Mouse (Mus musculus) limb, embryonic 12.5 days (tissue): ENCODE results near the gene Sae1. TPM values are rescaled to one million over a fixed set of nuclear protein-coding genes. Genes with fewer than 3 reads are reported as not detected.
A peak's percentile ranks its signal among the peaks of the same experiment; 100 is the strongest.

ENCODE experiments used
- ATAC-seq: fragments of 200-750 bp; cut with Nextera tagmentation; 2 replicates; pipeline ENCODE4 v1.8.0; 2017; ENCODE audit warnings: low read depth, moderate TSS enrichment; ENCODE audit not compliant: insufficient number of reproducible peaks, insufficient read depth, low FRiP score, low TSS enrichment
- H3K27ac ChIP-seq: fragments of 300-500 bp; sonication (generic); 2 replicates; pipeline ENCODE4 v1.5.1; 2016; ENCODE audit warnings: mild to moderate bottlenecking, moderate library complexity
- H3K27me3 ChIP-seq: fragments of 300-500 bp; sonication (generic); 2 replicates; pipeline ENCODE4 v1.6.1; 2016; ENCODE audit warnings: mild to moderate bottlenecking, moderate library complexity
- H3K36me3 ChIP-seq: fragments of 300-500 bp; sonication (generic); 2 replicates; pipeline ENCODE4 v1.6.1; 2016; ENCODE audit warnings: mild to moderate bottlenecking, moderate library complexity
- H3K4me1 ChIP-seq: fragments of 300-500 bp; sonication (generic); replicated peaks from 2 replicates; pipeline ENCODE4 v1.6.1; 2016
- H3K4me2 ChIP-seq: fragments of 300-500 bp; sonication (generic); 2 replicates; pipeline ENCODE4 v1.6.1; 2016; ENCODE audit warnings: mild to moderate bottlenecking, moderate library complexity
- H3K4me3 ChIP-seq: fragments of 300-500 bp; sonication (generic); replicated peaks from 2 replicates; pipeline ENCODE4 v1.5.1; 2016; ENCODE audit warnings: mild to moderate bottlenecking
- H3K9ac ChIP-seq: fragments of 300-500 bp; sonication (generic); replicated peaks from 2 replicates; pipeline ENCODE4 v1.6.1; 2016; ENCODE audit warnings: mild to moderate bottlenecking, moderate library complexity
- H3K9me3 ChIP-seq: fragments of 300-500 bp; sonication (generic); 2 replicates; pipeline ENCODE4 v1.6.1; 2016; ENCODE audit warnings: mild to moderate bottlenecking, moderate library complexity
- whole genome bisulfite sequencing: fragments of 180-500 bp; shearing (Covaris S2); methylation state at CpG from one replicate; pipeline ENCODE4 v1.1.7; 2016; 5-methylcytosine and 5-hydroxymethylcytosine counted together
- polyA plus RNA-seq: library from polyadenylated mRNA; unstranded; fragments of >200 nt; fragmentation: Nextera tagmentation; extraction: Ambion mirVana; gene quantifications from 2 replicates; pipeline ENCODE4 v1.2.1, GENCODE M21; 2016

Sae1 gene
- polyA plus RNA-seq, 1 experiment from 2014 or later, result 415 TPM

GRCm38 (mm10) chr7:16415426-16415825, 27.8 kb upstream of the Sae1 start:
- no peak overlapping the region for H3K9ac ChIP-seq
- no peaks in the 10 kb centered on the region for H3K27me3 ChIP-seq

DNA sequence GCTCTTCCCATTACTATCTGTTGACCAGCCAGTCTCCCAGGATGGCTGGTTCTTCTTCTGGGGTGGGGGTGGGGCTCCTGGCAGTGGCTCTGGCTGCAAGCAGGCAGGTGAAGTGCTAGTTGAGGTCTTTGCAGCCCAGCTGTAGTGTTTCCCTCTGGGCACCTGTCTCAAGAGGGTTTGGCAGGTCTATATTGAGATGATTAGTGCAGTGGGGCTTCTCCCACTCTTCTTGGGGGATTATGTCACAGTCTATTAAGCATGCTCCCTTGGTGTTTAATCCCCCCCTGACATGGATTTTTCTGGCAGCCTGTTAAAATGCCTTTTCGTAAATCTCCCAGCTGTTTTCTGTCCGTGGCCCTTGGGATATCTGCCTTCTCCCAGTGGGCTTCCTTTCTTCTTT, 25.3 kb upstream of the Sae1 start:
- Histone ChIP-seq H3K4me3 (no peak overlapping the region), H3K36me3 (peaks cover 64% of the 10 kb centered on the region), H3K9ac (no peak overlapping the region), H3K27me3 (no peaks in the 10 kb centered on the region), H3K4me1 (peaks cover 9% of the 10 kb centered on the region), H3K9me3 (no peaks in the 10 kb centered on the region), H3K27ac (no peak overlapping the region; the same call in 1 of the 2 replicates), H3K4me2 (no peak overlapping the region)
- WGBS, result 75% methylated on average over 2 of the region's 2 CpGs
- ATAC-seq, result no peak

More at GRCm38 (mm10) chr7:16415426-16415825, 27.8 kb upstream of the Sae1 start:
- no peak for ATAC-seq
- Histone ChIP-seq H3K9me3 (no peaks in the 10 kb centered on the region), H3K4me3 (no peak overlapping the region), H3K4me2 (no peak overlapping the region), H3K4me1 (peaks cover 9% of the 10 kb centered on the region), H3K27ac (no peak overlapping the region), H3K36me3 (peaks cover 74% of the 10 kb centered on the region)
- 86% methylated on average over 3 of the region's 3 CpGs for WGBS

- Histone ChIP-seq H3K4me1 (peaks cover 9% of the 10 kb centered on the region), H3K9me3 (no peaks in the 10 kb centered on the region), H3K9ac (no peak overlapping the region), H3K36me3 (peaks cover 61% of the 10 kb centered on the region), H3K27ac (no peak overlapping the region; the same call in 1 of the 2 replicates), H3K27me3 (no peaks in the 10 kb centered on the region), H3K4me3 (no peak overlapping the region), H3K4me2 (no peak overlapping the region)
- no peak for ATAC-seq
- WGBS, result 90% methylated on average over 8 of the region's 8 CpGs
Observed at GRCm38 (mm10) chr7:16412220-16412896, 24.8 kb upstream of the Sae1 start.

- Histone ChIP-seq H3K27ac (no peak overlapping the region), H3K9me3 (no peaks in the 10 kb centered on the region), H3K36me3 (peaks cover 57% of the 10 kb centered on the region), H3K4me1 (peaks cover 12% of the 10 kb centered on the region), H3K4me2 (no peak overlapping the region), H3K27me3 (no peaks in the 10 kb centered on the region), H3K4me3 (no peak overlapping the region), H3K9ac (no peak overlapping the region)
- no peak for ATAC-seq
- 89% methylated on average over 5 of the region's 5 CpGs for WGBS
Observed at GRCm38 (mm10) chr7:16411100-16411499, 23.5 kb upstream of the Sae1 start.

- Histone ChIP-seq H3K4me2 (no peak overlapping the region), H3K27me3 (no peaks in the 10 kb centered on the region), H3K9me3 (no peaks in the 10 kb centered on the region), H3K36me3 (peaks cover 42% of the 10 kb centered on the region), H3K27ac (no peak overlapping the region), H3K4me1 (peaks cover 31% of the 10 kb centered on the region), H3K4me3 (no peak overlapping the region), H3K9ac (no peak overlapping the region)
- ATAC-seq, result no peak
- WGBS, result 91% methylated on average over 3 of the region's 3 CpGs
Observed at GRCm38 (mm10) chr7:16406978-16407377, 19.4 kb upstream of the Sae1 start.

GRCm38 (mm10) chr7:16405516-16406351, 18.1 kb upstream of the Sae1 start:
- WGBS, result 78% methylated on average over 11 of the region's 11 CpGs
- Histone ChIP-seq H3K36me3 (peaks cover 39% of the 10 kb centered on the region), H3K9ac (peak overlapping the region; percentile 12; the same call in 1 of the 2 replicates), H3K9me3 (no peaks in the 10 kb centered on the region), H3K4me1 (peaks cover 31% of the 10 kb centered on the region), H3K4me3 (no peak overlapping the region), H3K4me2 (peak overlapping the region; percentile 24; the same call in 1 of the 2 replicates), H3K27me3 (no peaks in the 10 kb centered on the region), H3K27ac (peak overlapping the region; percentile 79)
- no peak for ATAC-seq

DNA sequence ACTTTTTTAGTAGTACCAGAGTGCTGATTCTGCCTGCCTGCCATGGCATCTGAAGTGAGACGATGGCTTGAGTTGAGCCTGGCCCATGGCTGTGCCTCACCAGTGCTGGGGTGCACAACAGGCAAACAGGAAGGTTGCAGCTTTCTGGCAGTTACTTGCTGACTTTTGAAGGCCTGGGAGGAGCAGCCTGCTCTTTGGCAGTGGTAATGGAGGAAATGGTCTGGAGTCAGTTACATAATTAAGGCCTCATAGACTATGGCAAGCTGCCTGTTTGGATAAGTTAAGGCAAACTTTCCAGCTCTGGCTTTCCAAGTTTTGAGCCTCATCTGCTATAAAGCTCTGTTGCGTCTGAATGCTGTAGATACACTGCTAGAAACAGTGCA, 17.5 kb upstream of the Sae1 start:
- H3K9ac ChIP-seq, result no peak overlapping the region
- H3K36me3 ChIP-seq, result peaks cover 34% of the 10 kb centered on the region
- peaks cover 31% of the 10 kb centered on the region for H3K4me1 ChIP-seq
- peak overlapping the region; percentile 24; the same call in 1 of the 2 replicates for H3K4me2 ChIP-seq
- H3K27me3 ChIP-seq, result no peaks in the 10 kb centered on the region
- peak overlapping the region; percentile 79 for H3K27ac ChIP-seq
- no peak overlapping the region for H3K4me3 ChIP-seq
- no peak for ATAC-seq
- H3K9me3 ChIP-seq, result no peaks in the 10 kb centered on the region
- 63% methylated on average over 2 of the region's 2 CpGs for WGBS

DNA sequence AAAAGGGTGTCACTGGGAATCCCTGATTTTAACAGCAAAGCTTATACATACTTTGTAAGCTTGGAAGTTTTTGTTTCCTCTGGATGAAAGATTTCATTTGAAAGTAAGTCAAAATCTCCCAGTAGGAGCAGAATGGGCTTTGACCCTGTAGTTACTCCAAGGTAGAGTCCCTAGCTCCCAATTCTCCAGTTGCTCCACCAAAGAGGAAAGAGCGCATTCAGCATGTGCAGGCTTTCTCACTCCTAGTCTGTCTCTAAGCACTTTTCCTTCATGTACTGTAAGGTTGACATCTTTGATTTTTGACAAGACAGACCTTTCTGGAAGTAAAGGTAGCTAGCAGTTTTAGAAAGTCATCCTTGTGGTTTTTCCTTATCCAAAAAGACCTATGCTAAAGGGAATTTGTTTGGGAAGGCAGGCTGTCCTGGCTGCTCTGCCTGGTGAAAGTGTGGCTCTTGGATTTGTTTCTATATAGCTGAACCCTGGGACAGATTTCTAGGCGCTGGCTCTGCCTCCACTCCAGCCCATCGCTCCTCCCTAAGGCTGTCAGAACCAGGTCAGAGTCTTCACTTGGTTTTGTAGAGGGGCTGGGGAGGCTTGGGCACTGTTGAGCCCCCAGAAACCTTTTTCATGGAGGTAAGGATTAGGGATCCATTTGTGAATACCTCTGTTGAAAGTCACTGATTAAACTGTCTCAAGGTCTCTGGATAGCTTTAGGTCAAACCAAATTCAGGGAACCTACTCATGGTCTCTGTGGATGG, 16.9 kb upstream of the Sae1 start:
- H3K27ac ChIP-seq, result peak overlapping the region; percentile 79
- H3K9ac ChIP-seq, result no peak overlapping the region; the same call in 1 of the 2 replicates
- H3K4me1 ChIP-seq, result peaks cover 31% of the 10 kb centered on the region
- 94% methylated on average over 3 of the region's 3 CpGs for WGBS
- no peak for ATAC-seq
- peaks cover 33% of the 10 kb centered on the region for H3K36me3 ChIP-seq
- H3K4me2 ChIP-seq, result peak overlapping the region; percentile 24
- no peaks in the 10 kb centered on the region for H3K9me3 ChIP-seq
- H3K4me3 ChIP-seq, result no peak overlapping the region
- no peaks in the 10 kb centered on the region for H3K27me3 ChIP-seq

DNA sequence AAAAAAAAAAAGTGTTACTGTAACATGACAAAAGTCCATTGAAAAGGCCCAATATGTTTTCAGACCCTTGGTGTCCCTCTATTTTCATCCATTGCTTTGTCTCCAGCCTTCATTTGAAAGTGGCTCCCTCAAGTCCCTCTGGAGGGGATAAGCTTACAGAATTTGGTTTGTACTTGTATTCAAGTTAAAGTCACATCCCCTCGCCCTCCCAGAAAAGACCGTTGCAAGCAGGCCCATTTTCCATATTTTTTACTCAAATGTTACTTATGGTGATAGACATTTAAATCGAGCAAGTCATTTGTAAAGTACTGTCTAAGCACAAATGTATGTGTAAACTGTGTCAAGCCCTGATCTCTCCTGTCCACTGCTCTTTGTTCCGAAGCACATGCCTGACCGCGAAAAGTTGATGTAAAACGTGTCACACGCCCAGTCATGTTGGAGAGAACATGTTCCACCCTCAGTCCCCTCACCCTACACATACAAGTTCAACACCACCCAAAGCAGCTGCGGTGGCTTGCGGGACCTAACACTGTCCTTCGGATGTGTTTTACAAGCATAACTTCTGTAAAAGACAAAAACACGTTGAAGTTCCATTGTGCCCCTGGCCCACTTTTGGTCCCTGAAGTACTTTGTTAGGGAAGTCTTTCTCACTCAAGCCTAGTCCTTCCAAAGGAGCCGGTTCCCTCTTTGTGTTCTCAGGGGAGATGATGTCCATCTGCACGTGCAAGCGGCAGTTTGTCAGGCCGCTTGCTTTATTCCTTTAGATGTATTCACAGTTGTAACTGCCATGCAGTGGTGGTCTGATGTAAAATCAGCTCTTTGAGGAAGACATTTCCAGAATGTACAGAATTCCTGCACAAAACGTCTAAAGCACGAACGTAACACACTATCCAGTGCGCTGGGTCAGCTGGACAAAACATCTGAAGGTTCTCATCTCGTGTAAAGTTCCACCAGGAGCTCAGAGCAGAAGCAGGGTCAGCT, 15.7 kb upstream of the Sae1 start:
- Histone ChIP-seq H3K27ac (peak overlapping the region; percentile 73), H3K4me1 (peaks cover 38% of the 10 kb centered on the region), H3K4me3 (peak overlapping the region; percentile 88), H3K36me3 (peaks cover 26% of the 10 kb centered on the region), H3K4me2 (peak overlapping the region; percentile 81), H3K9me3 (no peaks in the 10 kb centered on the region), H3K27me3 (no peaks in the 10 kb centered on the region), H3K9ac (peak overlapping the region; percentile 99)
- WGBS, result 57% methylated on average over 21 of the region's 21 CpGs
- ATAC-seq, result no peak

DNA sequence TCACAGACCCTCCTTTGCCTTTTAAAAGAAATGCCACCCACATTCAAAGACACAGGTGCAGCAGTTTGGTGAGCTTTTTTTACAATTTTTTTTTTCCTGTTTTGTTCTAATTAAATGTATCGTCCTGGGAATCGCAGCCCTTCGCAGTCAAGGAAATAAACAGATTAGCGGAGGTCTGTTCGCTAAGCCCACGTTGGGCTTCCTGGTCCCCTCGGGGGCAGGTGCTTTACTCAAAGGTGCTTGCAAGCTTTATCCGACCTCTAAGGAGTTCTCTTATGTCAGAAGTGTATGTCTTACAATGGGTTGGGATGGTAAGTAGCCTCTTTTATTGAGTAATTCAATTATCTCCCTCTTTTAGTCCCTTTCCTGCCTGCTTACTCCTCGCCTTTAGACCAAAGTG, 14.8 kb upstream of the Sae1 start:
- no peaks in the 10 kb centered on the region for H3K9me3 ChIP-seq
- peak overlapping the region; percentile 88 for H3K4me3 ChIP-seq
- peak overlapping the region; percentile 81 for H3K4me2 ChIP-seq
- 2% methylated on average over 9 of the region's 9 CpGs for WGBS
- H3K36me3 ChIP-seq, result peaks cover 21% of the 10 kb centered on the region
- H3K4me1 ChIP-seq, result peaks cover 38% of the 10 kb centered on the region
- H3K27ac ChIP-seq, result peak overlapping the region; percentile 100
- H3K9ac ChIP-seq, result peak overlapping the region; percentile 99
- no peak for ATAC-seq
- H3K27me3 ChIP-seq, result no peaks in the 10 kb centered on the region
